Mouse (Mus musculus): ENCODE data around the gene Lef1. TPM values are rescaled to one million over a fixed set of nuclear protein-coding genes. Genes with fewer than 3 reads are reported as not detected.

The Lef1 gene
- polyA plus RNA-seq, 1 experiment = not detected

DNA sequence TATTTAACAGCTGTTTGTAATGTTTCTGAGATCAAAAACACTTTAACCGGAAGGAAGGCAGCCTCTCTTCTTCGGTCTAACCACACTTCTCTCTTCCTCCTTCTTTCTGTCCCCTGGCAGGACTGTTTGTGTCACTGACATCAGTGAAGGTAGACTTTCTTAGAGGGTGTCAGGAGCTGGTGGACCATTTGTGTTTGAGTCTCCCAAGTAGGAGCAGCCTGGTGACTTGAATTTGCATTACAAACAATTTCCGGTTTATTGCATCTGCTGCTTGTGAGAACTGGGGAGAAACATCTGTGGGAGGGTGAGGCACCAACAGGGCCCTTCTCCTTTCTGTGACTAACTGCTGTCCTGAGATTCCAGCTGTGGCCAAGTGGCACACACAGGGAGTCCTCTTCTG, 7.6 kb downstream of the Lef1 start:
- no peak for TF ChIP-seq GATA1 (IDR thresholded peaks at IDR 0.05; ENCODE audit: low read length)

- no peak for TF ChIP-seq GATA1 (IDR thresholded peaks at IDR 0.05; ENCODE audit: low read length)
These were observed 9.2 kb downstream of the Lef1 start for GRCm38 (mm10) chr3:131119435-131119834.

DNA sequence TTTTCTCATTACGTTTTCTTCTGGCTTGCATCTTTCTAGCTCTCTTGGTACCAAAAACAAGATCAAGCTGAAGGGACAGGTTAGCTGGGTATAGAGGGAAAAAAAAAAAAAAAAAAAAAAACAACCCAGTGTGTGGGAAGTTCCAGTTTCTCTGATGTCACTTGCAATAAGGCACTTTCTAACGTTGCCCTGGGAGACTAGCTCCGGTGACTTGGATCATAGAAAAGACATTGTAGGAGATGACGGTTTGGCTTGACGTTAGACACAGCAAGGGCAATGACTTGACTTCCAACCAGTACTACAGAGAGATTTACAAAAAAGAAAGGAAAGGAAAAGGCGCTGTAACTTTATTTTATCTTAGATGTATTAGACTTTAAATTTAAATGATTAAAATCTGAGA, 13.2 kb downstream of the Lef1 start:
- TF ChIP-seq GATA1 (IDR thresholded peaks at IDR 0.05; ENCODE audit: low read length) = no peak

DNA sequence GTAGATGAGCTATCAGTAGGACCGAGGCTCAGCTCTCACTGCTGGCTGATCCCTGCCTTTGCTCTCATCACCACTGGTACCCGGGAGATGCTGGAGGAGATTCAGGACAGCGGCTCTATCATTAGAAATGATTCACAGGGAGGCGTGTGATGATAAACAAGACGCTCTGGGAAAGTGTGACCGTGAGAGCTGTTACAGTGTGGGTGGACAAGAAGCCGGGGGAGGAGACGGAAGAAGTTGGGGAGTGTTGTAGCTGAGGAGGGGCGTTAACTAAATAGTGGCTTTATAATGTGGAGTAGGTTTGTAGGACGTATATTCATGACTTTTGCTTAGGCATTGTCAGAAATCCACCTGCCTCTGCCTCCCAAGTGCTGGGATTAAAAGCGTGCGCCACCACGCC, 15.6 kb downstream of the Lef1 start:
- TF ChIP-seq GATA1 (IDR thresholded peaks at IDR 0.05; ENCODE audit: low read length) = no peak

GRCm38 (mm10) chr3:131126438-131126837, 16.2 kb downstream of the Lef1 start:
- TF ChIP-seq GATA1 (IDR thresholded peaks at IDR 0.05; ENCODE audit: low read length) = no peak

DNA sequence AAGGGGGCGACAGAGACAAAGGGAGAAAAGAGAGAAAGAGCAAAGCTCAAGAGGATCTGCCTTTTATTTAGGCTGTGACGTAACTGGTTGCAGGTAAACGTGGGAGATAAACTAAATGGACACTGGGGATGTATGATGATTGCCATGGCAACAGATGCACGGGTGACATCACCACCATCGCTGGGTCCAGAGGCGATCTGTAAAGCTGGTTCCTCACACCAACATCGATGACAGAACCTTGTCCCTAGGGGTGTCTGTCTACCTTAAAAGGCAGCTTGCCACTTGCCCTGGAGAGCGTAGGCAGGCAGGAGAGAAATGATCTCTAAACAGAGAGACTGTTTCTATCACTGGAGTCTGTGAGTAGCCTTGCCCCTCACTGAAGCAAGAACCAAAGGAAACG, 23.7 kb downstream of the Lef1 start:
- TF ChIP-seq GATA1 (IDR thresholded peaks at IDR 0.05; ENCODE audit: low read length) = no peak

- no peak for TF ChIP-seq GATA1 (IDR thresholded peaks at IDR 0.05; ENCODE audit: low read length)
These were observed 25.2 kb downstream of the Lef1 start for GRCm38 (mm10) chr3:131135434-131135833.

- no peak for TF ChIP-seq GATA1 (IDR thresholded peaks at IDR 0.05; ENCODE audit: low read length)
These were observed 26.2 kb downstream of the Lef1 start for GRCm38 (mm10) chr3:131136455-131136854.

DNA sequence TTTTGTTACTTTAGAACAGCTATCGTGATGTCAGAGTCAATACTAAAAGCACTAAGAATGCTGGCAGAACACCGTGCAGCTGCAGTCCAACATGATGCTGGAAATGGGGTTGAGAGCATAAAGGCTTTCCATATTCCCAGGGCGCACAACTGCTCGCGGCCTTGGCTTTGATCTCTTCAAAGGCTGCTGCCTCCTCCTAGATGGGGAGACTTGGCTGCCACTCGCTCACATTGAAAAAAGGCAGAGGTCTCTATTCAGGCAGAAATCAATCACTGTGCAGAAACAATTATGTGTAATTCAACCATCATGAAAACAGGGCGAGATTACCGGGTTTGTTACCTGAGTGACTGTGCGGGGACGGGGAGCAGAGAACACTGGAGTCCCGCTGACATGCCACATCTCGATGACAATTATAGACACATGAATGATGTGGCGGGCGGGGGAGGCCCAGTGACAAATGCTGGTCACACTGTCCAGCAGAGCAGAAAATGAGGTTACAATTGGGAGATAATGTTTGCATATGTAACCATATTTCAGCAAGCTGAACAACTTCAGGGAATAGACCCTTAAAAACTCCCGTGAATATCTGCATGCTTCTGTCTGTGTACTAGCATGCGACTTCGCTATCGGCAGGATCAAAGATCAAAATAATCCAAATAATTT, 27.0 kb downstream of the Lef1 start:
- no peak for TF ChIP-seq GATA1 (IDR thresholded peaks at IDR 0.05; ENCODE audit: low read length)

DNA sequence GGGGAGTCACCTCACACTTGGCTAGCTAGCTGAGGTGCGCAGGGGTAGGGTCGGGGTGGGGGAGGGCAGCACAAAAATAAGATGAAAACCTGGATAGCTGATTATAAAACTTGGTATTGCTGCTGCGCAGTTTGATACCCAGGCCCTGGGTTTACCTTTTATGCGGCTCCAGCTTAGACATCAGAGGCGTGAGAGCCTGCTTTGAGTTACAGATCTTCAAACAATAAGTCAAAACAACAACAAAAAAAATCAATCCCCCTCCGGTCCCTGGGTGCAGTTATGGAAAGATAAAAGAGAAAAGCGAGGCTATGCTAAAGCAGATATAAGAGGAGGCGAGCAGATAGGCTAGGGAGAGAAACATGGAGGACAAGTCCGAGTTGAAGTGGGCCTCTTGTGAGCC, 28.0 kb downstream of the Lef1 start:
- no peak for TF ChIP-seq GATA1 (IDR thresholded peaks at IDR 0.05; ENCODE audit: low read length)

- TF ChIP-seq GATA1 (IDR thresholded peaks at IDR 0.05; ENCODE audit: low read length) = no peak
These were observed 28.5 kb downstream of the Lef1 start for GRCm38 (mm10) chr3:131138797-131139196.

GRCm38 (mm10) chr3:131139345-131140090, 29.2 kb downstream of the Lef1 start:
- TF ChIP-seq GATA1 (IDR thresholded peaks at IDR 0.05; ENCODE audit: low read length) = no peak

DNA sequence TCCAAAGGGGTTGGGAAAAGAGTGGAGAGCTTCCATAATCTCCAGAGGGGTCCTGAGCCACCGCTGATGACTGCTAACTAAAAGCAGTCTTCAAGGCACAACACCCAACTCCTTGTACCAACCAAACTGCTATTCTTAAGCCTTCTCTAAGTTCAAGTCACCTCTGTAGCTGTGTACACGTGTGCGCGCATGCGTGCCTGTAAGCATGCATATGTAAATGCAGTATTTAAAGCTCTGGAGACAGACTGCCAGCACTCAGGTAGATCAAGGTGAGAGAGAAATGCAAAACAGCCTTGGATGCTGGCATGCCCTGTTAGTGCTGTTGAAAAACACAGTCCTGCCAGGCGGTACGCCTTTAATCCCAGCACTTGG, 29.8 kb downstream of the Lef1 start:
- no peak for TF ChIP-seq GATA1 (IDR thresholded peaks at IDR 0.05; ENCODE audit: low read length)

DNA sequence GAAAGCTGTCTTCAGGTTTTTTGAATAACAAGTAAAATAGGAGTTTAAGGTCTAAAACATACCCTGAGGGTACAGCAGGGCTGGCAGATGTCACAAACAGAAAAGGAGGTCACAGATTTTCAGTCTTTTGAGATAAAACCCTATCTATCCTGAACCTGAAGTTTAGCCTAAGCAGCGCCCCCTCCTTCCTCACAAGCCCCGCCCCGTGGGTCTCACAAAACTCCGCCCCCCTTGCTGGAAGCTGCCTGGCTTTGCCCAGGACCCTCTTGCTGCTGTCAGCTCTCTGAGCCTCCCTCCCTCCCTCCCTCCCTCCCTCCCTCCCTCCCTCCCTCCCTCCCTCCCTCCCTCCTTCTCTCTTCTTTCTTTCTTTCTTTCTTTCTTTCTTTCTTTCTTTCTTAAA, 31.3 kb downstream of the Lef1 start:
- no peak for TF ChIP-seq GATA1 (IDR thresholded peaks at IDR 0.05; ENCODE audit: low read length)

- TF ChIP-seq GATA1 (IDR thresholded peaks at IDR 0.05; ENCODE audit: low read length) = no peak
These were observed 34.0 kb downstream of the Lef1 start for GRCm38 (mm10) chr3:131144250-131144649.

- TF ChIP-seq GATA1 (IDR thresholded peaks at IDR 0.05; ENCODE audit: low read length) = no peak
These were observed 42.6 kb downstream of the Lef1 start for GRCm38 (mm10) chr3:131152921-131153320.

GRCm38 (mm10) chr3:131153896-131154295, 43.6 kb downstream of the Lef1 start:
- TF ChIP-seq GATA1 (IDR thresholded peaks at IDR 0.05; ENCODE audit: low read length) = no peak

All from G1E-ER4 (cell line).